Mouse (Mus musculus) testis, adult 2 months (tissue): Measurements from ENCODE around the gene Gstk1. TPM values are rescaled to one million over a fixed set of nuclear protein-coding genes. Genes with fewer than 3 reads are reported as not detected.

Experiments
- H3K27ac ChIP-seq: fragments of 200-500 bp; 2 replicates; pipeline ENCODE4 v1.5.1; 2012; ENCODE audit warnings: low read depth, low read length; ENCODE audit not compliant: control insufficient read depth, insufficient read depth
- H3K27me3 ChIP-seq: fragments of 200-500 bp; 2 replicates; pipeline ENCODE4 v1.6.1; 2012; ENCODE audit warnings: mild to moderate bottlenecking, low read length, moderate library complexity; ENCODE audit not compliant: control insufficient read depth, insufficient read depth
- H3K36me3 ChIP-seq: fragments of 200-500 bp; 2 replicates; pipeline ENCODE4 v1.6.1; 2012; ENCODE audit warnings: mild to moderate bottlenecking, low read length; ENCODE audit not compliant: control insufficient read depth, insufficient read depth
- H3K4me1 ChIP-seq: fragments of 200-500 bp; 2 replicates; pipeline ENCODE4 v1.6.1; 2012; ENCODE audit warnings: low read length; ENCODE audit not compliant: control insufficient read depth, insufficient read depth
- H3K4me3 ChIP-seq: fragments of 200-500 bp; 2 replicates; pipeline ENCODE4 v1.5.1; 2012; ENCODE audit warnings: low read depth, mild to moderate bottlenecking, low read length, moderate library complexity, mixed read lengths; ENCODE audit not compliant: control insufficient read depth
- CTCF ChIP-seq: fragments of 200-500 bp; IDR thresholded peaks from 2 replicates; pipeline ENCODE4 v1.5.1; 2012; ENCODE audit warnings: low read depth, mild to moderate bottlenecking, inconsistent platforms, low read length, moderate library complexity; ENCODE audit not compliant: control insufficient read depth, insufficient read depth, insufficient replicate concordance
- POLR2A ChIP-seq: fragments of 200-500 bp; IDR thresholded peaks from 2 replicates; pipeline ENCODE4 v1.6.1; 2012; ENCODE audit warnings: low read depth, mild to moderate bottlenecking, inconsistent platforms, low read length, moderate library complexity; ENCODE audit not compliant: control insufficient read depth
- polyA plus RNA-seq: library from polyadenylated mRNA; depleted of rRNA; stranded (reverse); fragments of >200 nt; gene quantifications from 2 replicates; pipeline ENCODE4 v1.2.3, GENCODE M21; 2012

Gene Gstk1
- polyA plus RNA-seq, 1 experiment: 6.3 TPM

- Histone ChIP-seq H3K36me3 (no peaks in the 10 kb centered on the region), H3K27me3 (no peaks in the 10 kb centered on the region), H3K27ac (no peak overlapping the region), H3K4me3 (no peak overlapping the region), H3K4me1 (no peaks in the 10 kb centered on the region)
- TF ChIP-seq POLR2A (no peak), CTCF (no peak)
These were observed 14.5 kb upstream of the Gstk1 start for GRCm38 (mm10) chr6:42231191-42231590.

DNA sequence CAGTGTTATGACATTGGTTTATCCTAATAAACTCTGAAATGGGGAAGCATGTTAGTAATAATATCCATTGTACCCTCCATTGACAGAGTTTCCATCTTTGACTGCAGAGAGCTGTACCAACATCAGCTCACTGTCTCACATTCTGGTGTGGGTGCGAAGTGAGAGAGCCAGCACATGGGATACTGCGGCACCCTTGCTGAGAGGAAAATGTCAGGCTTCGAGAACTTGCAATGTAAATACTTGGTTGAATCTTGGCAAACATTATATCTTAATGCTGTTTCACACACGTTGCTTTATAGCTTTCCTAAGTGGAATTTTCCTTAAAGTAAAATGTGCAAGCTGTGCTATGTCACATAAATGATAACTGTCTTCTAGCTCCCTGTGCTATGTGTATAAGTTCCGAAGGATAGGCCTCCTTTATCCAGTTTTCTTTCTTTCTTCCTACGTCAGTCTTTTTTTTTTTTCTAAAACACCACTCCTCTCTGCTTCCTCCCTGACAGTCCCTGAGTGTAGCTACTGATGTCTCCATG is 8.4 kb upstream of the Gstk1 start:
- H3K27me3 ChIP-seq: no peaks in the 10 kb centered on the region
- no peak overlapping the region for H3K4me3 ChIP-seq
- H3K36me3 ChIP-seq: no peaks in the 10 kb centered on the region
- no peaks in the 10 kb centered on the region for H3K4me1 ChIP-seq
- TF ChIP-seq CTCF (no peak), POLR2A (no peak)
- no peak overlapping the region for H3K27ac ChIP-seq

- H3K36me3 ChIP-seq: no peaks in the 10 kb centered on the region
- H3K27ac ChIP-seq: no peak overlapping the region
- TF ChIP-seq CTCF (no peak), POLR2A (no peak)
- no peaks in the 10 kb centered on the region for H3K27me3 ChIP-seq
- no peak overlapping the region for H3K4me3 ChIP-seq
- H3K4me1 ChIP-seq: peaks cover 2% of the 10 kb centered on the region; the same call in 1 of the 2 replicates
These were observed 4.3 kb upstream of the Gstk1 start for GRCm38 (mm10) chr6:42241311-42242045.

DNA sequence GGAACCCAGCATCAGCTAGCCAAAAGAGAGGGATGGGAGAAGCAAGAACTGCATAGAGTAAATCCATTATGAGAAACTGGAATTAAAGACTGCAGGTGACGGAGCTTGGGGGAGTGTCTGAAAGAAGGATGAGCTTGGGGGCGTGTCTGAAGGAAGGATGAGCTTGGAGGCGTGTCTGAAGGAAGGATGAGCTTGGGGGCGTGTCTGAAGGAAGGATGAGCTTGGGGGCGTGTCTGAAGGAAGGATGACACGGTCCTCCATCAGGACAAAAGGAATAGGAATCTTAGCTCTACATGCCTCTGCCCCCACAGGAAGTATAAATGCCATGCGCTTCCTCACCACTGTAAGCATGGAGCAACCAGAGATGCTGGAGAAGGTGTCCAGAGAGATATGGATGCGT is 1.4 kb downstream of the Gstk1 start:
- Histone ChIP-seq H3K4me1 (peaks cover 2% of the 10 kb centered on the region; the same call in 1 of the 2 replicates), H3K27ac (no peak overlapping the region), H3K4me3 (no peak overlapping the region), H3K27me3 (no peaks in the 10 kb centered on the region), H3K36me3 (no peaks in the 10 kb centered on the region)
- TF ChIP-seq CTCF (no peak), POLR2A (no peak)

DNA sequence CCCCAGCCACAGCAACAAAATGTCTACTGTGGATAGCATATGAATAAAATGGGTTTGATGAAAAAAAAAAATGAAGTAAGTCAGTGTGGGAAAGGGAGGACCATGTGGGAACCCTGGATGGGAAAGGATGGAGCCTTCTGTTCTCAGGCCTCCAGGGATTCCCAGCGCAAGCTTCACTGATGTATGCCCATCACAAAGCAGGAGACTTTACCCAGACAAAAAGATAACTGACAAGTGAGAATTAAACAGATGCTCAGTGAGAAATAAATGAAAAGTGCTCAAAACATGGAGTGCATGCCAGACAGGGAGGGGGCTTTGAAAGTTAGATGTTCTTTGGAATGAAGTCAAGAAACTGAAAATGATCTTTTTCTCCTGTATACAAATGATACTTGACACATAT is 2.2 kb downstream of the Gstk1 start:
- no peak overlapping the region for H3K27ac ChIP-seq
- H3K36me3 ChIP-seq: no peaks in the 10 kb centered on the region
- TF ChIP-seq CTCF: no peak
- TF ChIP-seq POLR2A: no peak
- H3K4me3 ChIP-seq: no peak overlapping the region
- H3K4me1 ChIP-seq: peaks cover 2% of the 10 kb centered on the region; the same call in 1 of the 2 replicates
- no peaks in the 10 kb centered on the region for H3K27me3 ChIP-seq

DNA sequence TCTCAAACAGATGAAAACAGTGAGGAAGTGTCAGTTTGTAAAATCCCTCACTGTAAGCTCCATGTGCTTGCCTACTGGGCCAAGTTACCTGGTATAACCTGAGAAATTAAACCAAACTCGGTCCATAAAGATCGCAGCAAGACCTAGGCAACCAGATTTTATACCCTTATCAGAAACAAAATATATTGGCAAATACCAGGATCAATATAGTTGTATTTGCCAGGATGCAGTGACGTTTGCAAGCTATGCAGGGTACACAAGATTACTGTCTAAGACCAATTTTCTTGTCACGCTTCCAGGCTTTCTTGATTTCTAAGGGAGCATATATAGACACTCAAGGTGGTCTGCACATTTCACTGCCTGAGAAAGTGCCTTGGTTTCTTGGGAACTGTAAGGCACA is 6.1 kb downstream of the Gstk1 start:
- H3K27me3 ChIP-seq: no peaks in the 10 kb centered on the region
- no peak overlapping the region for H3K27ac ChIP-seq
- H3K36me3 ChIP-seq: no peaks in the 10 kb centered on the region
- TF ChIP-seq POLR2A: no peak
- no peak for TF ChIP-seq CTCF
- H3K4me1 ChIP-seq: no peaks in the 10 kb centered on the region
- no peak overlapping the region for H3K4me3 ChIP-seq

GRCm38 (mm10) chr6:42253103-42253502 is 7.4 kb downstream of the Gstk1 start:
- H3K36me3 ChIP-seq: no peaks in the 10 kb centered on the region
- H3K27ac ChIP-seq: no peak overlapping the region
- TF ChIP-seq CTCF (no peak), POLR2A (no peak)
- H3K27me3 ChIP-seq: no peaks in the 10 kb centered on the region
- H3K4me1 ChIP-seq: no peaks in the 10 kb centered on the region
- H3K4me3 ChIP-seq: no peak overlapping the region
